Comparison of ENCODE assay signal across 9 mouse cellular contexts in the genomic region with DNA sequence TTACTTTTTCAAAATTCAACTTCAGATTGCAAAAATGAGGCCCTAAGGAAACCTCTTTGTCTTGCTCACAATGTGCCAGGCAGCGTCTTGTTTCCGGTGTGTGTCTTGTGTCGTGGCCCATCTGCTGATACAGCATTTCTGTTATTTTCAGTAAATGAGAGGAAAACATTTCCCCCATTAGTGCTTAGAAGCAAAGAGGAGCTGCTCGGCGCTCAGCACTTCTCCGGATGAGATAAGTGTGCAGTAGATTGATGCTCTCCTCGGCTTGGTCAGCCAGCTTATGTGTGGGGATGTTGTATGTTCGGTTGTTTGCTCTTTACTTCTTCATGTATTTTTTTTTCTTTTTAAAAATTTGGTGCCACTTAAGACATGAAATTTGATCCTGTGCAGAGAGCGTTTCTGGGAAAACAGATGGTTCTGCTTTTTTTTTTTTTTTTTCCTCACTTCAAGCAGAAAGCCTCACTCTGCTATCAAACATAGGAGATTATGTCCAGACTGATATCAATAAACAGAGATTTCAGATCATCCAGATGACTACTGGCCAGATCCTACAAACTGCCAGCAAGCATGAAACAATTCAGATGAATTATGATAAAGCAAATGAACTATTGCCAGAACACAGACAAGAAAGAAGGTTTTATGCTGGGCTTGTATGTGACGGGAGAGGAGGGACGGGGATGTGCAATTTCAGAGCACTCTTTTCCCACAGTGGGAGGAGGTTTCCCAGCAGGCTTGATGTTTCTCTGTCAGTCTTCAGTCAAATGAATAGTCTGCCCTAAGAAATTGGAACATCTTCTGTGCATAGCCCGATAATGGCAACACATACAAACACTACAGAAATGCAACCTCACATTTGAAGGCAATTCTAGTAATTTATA. TPM values are rescaled to one million over a fixed set of nuclear protein-coding genes. Genes with fewer than 3 reads are reported as not detected.
DNase-seq lines count a peak whose midpoint lies in the region; ATAC-seq and TF ChIP-seq lines count a peak whose summit lies in the region.
"Had no signal": no experiment of that assay in that cellular context is flagged by ENCODE, and none has a peak within 500 bp of the region (broad histone marks: within the 10 kb centered on the region; RNA-seq: fewer than 3 reads in every experiment).

No protein-coding gene starts in this region.

- no peaks in the 10 kb centered on the region for H3K27me3 ChIP-seq in kidney, postnatal 0 days (ENCODE audit: insufficient read depth, low read length)
- H3K27me3 ChIP-seq in hindbrain, embryonic 15.5 days = no peaks in the 10 kb centered on the region
- no peaks in the 10 kb centered on the region for H3K27me3 ChIP-seq in midbrain, embryonic 15.5 days (replicated peaks)

- 0 out of 2 replicates have a peak overlapping the region, but pooled peaks have one; percentile 3 for H3K4me2 ChIP-seq in kidney, postnatal 0 days (ENCODE audit: low read length)
- H3K4me2 ChIP-seq in hindbrain, embryonic 15.5 days = 0 out of 2 replicates have a peak overlapping the region, but pooled peaks have one; percentile 1
- H3K4me2 ChIP-seq in midbrain, embryonic 15.5 days = no peak overlapping the region

- intact Hi-C loops in left cerebral cortex, postnatal 10 days (cut with DNase I) = no loop called here

- TF ChIP-seq CTCF in kidney, postnatal 0 days (IDR thresholded peaks at IDR 0.05; ENCODE audit: low read depth) = no peak

- no peaks in the 10 kb centered on the region for H3K36me3 ChIP-seq in kidney, postnatal 0 days (ENCODE audit: insufficient read depth, low read length)
- H3K36me3 ChIP-seq in hindbrain, embryonic 15.5 days = no peaks in the 10 kb centered on the region
- no peaks in the 10 kb centered on the region for H3K36me3 ChIP-seq in midbrain, embryonic 15.5 days (replicated peaks)

- H3K27ac ChIP-seq in kidney, postnatal 0 days = 0 out of 2 replicates have a peak overlapping the region, but pooled peaks have one; percentile 40
- peak overlapping the region; percentile 40; the same call in 1 of the 2 replicates for H3K27ac ChIP-seq in hindbrain, embryonic 15.5 days (replicated peaks)
- 0 out of 2 replicates have a peak overlapping the region, but pooled peaks have one; percentile 15 for H3K27ac ChIP-seq in midbrain, embryonic 15.5 days

- DNase-seq in kidney, postnatal 0 days (ENCODE audit: low spot score) = peak; percentile 38
- DNase-seq in kidney, postnatal 25 days = no peak
- peak; percentile 29 for DNase-seq in embryo, embryonic 11 days
- no peak for DNase-seq in spleen, adult 18-20 months
- DNase-seq in spleen, postnatal 14 days (ENCODE audit: low spot score in 2 of 2) = no peak
- DNase-seq in left cerebral cortex, postnatal 10 days (ENCODE audit: extremely low spot score in 1 of 2, low spot score in 2 of 2) = no peak
- DNase-seq: thymus, postnatal 14 days had no signal

- no peaks in the 10 kb centered on the region for H3K4me1 ChIP-seq in kidney, postnatal 0 days (replicated peaks; ENCODE audit: insufficient read depth, low read length)
- peaks cover 14% of the 10 kb centered on the region; the same call in 1 of the 2 replicates for H3K4me1 ChIP-seq in hindbrain, embryonic 15.5 days (replicated peaks)
- peaks cover 7% of the 10 kb centered on the region; the same call in 1 of the 2 replicates for H3K4me1 ChIP-seq in midbrain, embryonic 15.5 days

- H3K4me3 ChIP-seq in kidney, postnatal 0 days (replicated peaks; ENCODE audit: low read depth, low read length) = no peak overlapping the region
- H3K4me3 ChIP-seq in hindbrain, embryonic 15.5 days = no peak overlapping the region
- no peak overlapping the region for H3K4me3 ChIP-seq in midbrain, embryonic 15.5 days

- ATAC-seq in kidney, postnatal 0 days (replicated peaks; ENCODE audit: low FRiP score, low read depth) = no peak
- no peak for ATAC-seq in hindbrain, embryonic 15.5 days (ENCODE audit: low FRiP score, low read depth)
- no peak for ATAC-seq in midbrain, embryonic 15.5 days (replicated peaks)

- H3K9me3 ChIP-seq in kidney, postnatal 0 days (replicated peaks; ENCODE audit: low read length) = no peaks in the 10 kb centered on the region
- H3K9me3 ChIP-seq in hindbrain, embryonic 15.5 days = no peaks in the 10 kb centered on the region
- no peaks in the 10 kb centered on the region for H3K9me3 ChIP-seq in midbrain, embryonic 15.5 days

- H3K9ac ChIP-seq in kidney, postnatal 0 days (ENCODE audit: low read depth, low read length) = no peak overlapping the region
- no peak overlapping the region for H3K9ac ChIP-seq in hindbrain, embryonic 15.5 days
- no peak overlapping the region for H3K9ac ChIP-seq in midbrain, embryonic 15.5 days

- WGBS in kidney, postnatal 0 days = 32% methylated on average over 12 of the region's 12 CpGs
- 37% methylated on average over 12 of the region's 12 CpGs for WGBS in hindbrain, embryonic 15.5 days
- WGBS in midbrain, embryonic 15.5 days = 50% methylated on average over 12 of the region's 12 CpGs

RNA-seq across cellular contexts. Expression of a gene that starts 25.9 kb away (rescaled TPM):
- polyA plus RNA-seq in kidney, postnatal 0 days (2015; fragmentation: Nextera tagmentation; extraction: Ambion mirVana) = 14.6 and 15.5 TPM in 2 replicates
- polyA plus RNA-seq in hindbrain, embryonic 15.5 days (2015; fragmentation: Nextera tagmentation; extraction: Ambion mirVana) = 9.7 and 10.0 TPM in 2 replicates
- polyA plus RNA-seq in midbrain, embryonic 15.5 days (2015; fragmentation: Nextera tagmentation; extraction: Ambion mirVana) = 9.2 and 10.6 TPM in 2 replicates
- 10 to 100 TPM; 10.9 to 11.0 TPM for total RNA-seq in left cerebral cortex, postnatal 10 days (2021)

RNA-seq across cellular contexts. Expression of a gene that starts 25.9 kb away (rescaled TPM):
- polyA plus RNA-seq in kidney, postnatal 0 days (2015; fragmentation: Nextera tagmentation; extraction: Ambion mirVana) = 429 and 450 TPM in 2 replicates
- polyA plus RNA-seq in hindbrain, embryonic 15.5 days (2015; fragmentation: Nextera tagmentation; extraction: Ambion mirVana) = 473 and 479 TPM in 2 replicates
- polyA plus RNA-seq in midbrain, embryonic 15.5 days (2015; fragmentation: Nextera tagmentation; extraction: Ambion mirVana) = 484 and 504 TPM in 2 replicates
- total RNA-seq in left cerebral cortex, postnatal 10 days (2021) = 100 to 1,000 TPM; 229 to 230 TPM

Comparison
In these comparisons a context has a peak if more than half of its experiments do, and no peak if none do; other contexts are left out.
1. DNase-seq: peak in kidney, postnatal 0 days (single experiment) and embryo, embryonic 11 days (single experiment); none in kidney, postnatal 25 days (0 of 2), spleen, adult 18-20 months (0 of 2), spleen, postnatal 14 days (0 of 2) and left cerebral cortex, postnatal 10 days (0 of 2).
2. Peak in every context shown above with its lines, with median percentiles within 50 percentile points of each other: H3K27ac ChIP-seq.